Mouse (Mus musculus) CH12.LX (cell line): ENCODE data around the gene Tcp11.

Experiments used
- CHD1 ChIP-seq: IDR thresholded peaks from 2 replicates; pipeline ENCODE4 v1.6.1; 2012; ENCODE audit warnings: low read depth, low read length, improper control_type of control experiment, inconsistent platforms
- CHD2 ChIP-seq: IDR thresholded peaks from 2 replicates; pipeline ENCODE4 v1.6.1; 2011; ENCODE audit warnings: low read length, improper control_type of control experiment
- POLR2A ChIP-seq: IDR thresholded peaks from 2 replicates; pipeline ENCODE4 v1.6.1; 2011; ENCODE audit warnings: low read depth, mild to moderate bottlenecking, improper control_type of control experiment, low read length

DNA sequence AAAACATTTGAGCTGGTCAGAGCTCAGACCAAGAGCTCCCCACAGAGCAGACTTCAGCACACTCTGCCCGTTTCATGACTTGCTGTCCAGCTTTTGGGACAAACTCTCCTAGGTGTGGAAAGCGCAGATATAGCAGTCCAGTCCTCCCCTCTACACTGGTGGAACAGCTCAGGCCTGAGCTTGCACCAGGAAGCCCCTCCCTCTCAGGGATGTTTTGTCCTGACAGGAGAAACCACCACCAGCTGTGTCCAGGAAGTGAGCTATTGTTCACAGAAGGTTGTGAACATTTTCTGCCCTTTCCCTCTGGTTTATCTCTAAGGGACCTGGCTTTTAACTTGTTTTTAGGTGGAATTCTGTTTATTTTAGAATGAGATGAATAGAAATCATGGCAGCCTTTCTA is 51.1 kb downstream of the Tcp11 start:
- no peak for TF ChIP-seq CHD1
- no peak for TF ChIP-seq POLR2A
- TF ChIP-seq CHD2, result no peak
